Mouse (Mus musculus) forebrain, embryonic 12.5 days (tissue): ENCODE results near the gene Phc1. TPM values are rescaled to one million over a fixed set of nuclear protein-coding genes. Genes with fewer than 3 reads are reported as not detected.
A peak's percentile ranks its signal among the peaks of the same experiment; 100 is the strongest.
"Not testable (repeated sequence)": the region's sequence is repeated elsewhere in the genome, so short reads cannot be mapped to it uniquely, and the experiment has no call there.

Source experiments
- ATAC-seq: fragments of 200-750 bp; cut with Nextera tagmentation; 2 replicates; pipeline ENCODE4 v1.8.0; 2017; ENCODE audit warnings: moderate TSS enrichment; ENCODE audit not compliant: low FRiP score
- H3K27ac ChIP-seq: fragments of 300-500 bp; sonication (generic); 2 replicates; pipeline ENCODE4 v1.5.1; 2016; ENCODE audit warnings: mild to moderate bottlenecking
- H3K27me3 ChIP-seq: fragments of 300-500 bp; sonication (generic); 2 replicates; pipeline ENCODE4 v1.6.1; 2016; ENCODE audit warnings: mild to moderate bottlenecking
- H3K36me3 ChIP-seq: fragments of 300-500 bp; sonication (generic); replicated peaks from 2 replicates; pipeline ENCODE4 v1.6.1; 2016; ENCODE audit warnings: mild to moderate bottlenecking
- H3K4me1 ChIP-seq: fragments of 300-500 bp; sonication (generic); 2 replicates; pipeline ENCODE4 v1.6.1; 2016
- H3K4me2 ChIP-seq: fragments of 300-500 bp; sonication (generic); 2 replicates; pipeline ENCODE4 v1.6.1; 2016; ENCODE audit warnings: mild to moderate bottlenecking, moderate library complexity
- H3K4me3 ChIP-seq: fragments of 300-500 bp; sonication (generic); replicated peaks from 2 replicates; pipeline ENCODE4 v1.5.1; 2016; ENCODE audit warnings: mild to moderate bottlenecking
- H3K9ac ChIP-seq: fragments of 300-500 bp; sonication (generic); 2 replicates; pipeline ENCODE4 v1.6.1; 2016; ENCODE audit warnings: mild to moderate bottlenecking
- H3K9me3 ChIP-seq: fragments of 300-500 bp; sonication (generic); 2 replicates; pipeline ENCODE4 v1.6.1; 2016
- WGBS: fragments of 180-500 bp; shearing (Covaris S2); methylation state at CpG from one replicate; pipeline ENCODE4 v1.1.7; 2016; 5-methylcytosine and 5-hydroxymethylcytosine counted together
- polyA plus RNA-seq: library from polyadenylated mRNA; unstranded; fragments of >200 nt; fragmentation: Nextera tagmentation; extraction: Ambion mirVana; gene quantifications from 2 replicates; pipeline ENCODE4 v1.2.1, GENCODE M21; 2016

Gene Phc1
- polyA plus RNA-seq, 1 experiment from 2014 or later = 34.4 TPM

DNA sequence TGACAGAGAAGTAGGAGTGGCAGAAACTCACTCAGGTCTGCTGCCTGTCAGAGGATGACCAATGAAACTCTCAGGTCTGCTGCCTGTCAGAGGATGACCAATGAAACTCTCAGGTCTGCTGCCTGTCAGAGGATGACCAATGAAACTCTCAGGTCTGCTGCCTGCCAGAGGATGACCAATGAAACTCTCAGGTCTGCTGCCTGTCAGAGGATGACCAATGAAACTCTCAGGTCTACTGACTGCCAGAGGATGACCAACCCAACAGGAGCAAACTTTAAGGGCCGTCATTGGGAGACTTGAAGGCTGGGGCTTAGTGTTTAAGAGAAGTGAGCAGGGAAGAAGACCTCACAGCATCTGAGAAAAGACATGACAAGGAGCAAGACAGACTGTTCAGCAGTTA lies 7.0 kb upstream of the Phc1 start:
- H3K4me3 ChIP-seq, H3K27me3 ChIP-seq, H3K36me3 ChIP-seq, ATAC-seq, H3K4me2 ChIP-seq, H3K4me1 ChIP-seq, H3K9ac ChIP-seq, H3K27ac ChIP-seq, H3K9me3 ChIP-seq: not testable (repeated sequence)
- 71% methylated on average over 1 of the region's 1 CpGs for WGBS

DNA sequence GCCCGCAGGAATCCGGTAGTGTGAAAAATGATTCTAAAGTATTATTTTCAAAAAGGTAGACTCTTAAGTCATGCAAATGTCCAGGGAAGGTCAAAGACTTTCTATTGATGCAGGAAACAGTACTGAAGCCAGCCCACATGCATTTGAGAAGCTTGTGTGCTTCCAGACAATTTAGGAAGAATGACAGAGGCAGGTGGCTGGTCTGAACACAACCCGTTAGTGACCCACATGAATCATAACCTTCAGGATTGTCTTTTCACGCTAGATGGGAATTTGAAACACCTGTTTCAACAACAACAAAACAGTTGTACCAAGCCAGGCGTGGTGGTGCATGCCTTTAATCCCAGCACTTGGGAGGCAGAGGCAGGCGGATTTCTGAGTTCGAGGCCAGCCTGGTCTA lies 6.0 kb upstream of the Phc1 start:
- Histone ChIP-seq H3K4me2 (no peak overlapping the region), H3K9me3 (no peaks in the 10 kb centered on the region), H3K4me3 (no peak overlapping the region), H3K27me3 (no peaks in the 10 kb centered on the region), H3K36me3 (no peaks in the 10 kb centered on the region), H3K27ac (no peak overlapping the region), H3K9ac (no peak overlapping the region), H3K4me1 (peaks cover 5% of the 10 kb centered on the region; the same call in 1 of the 2 replicates)
- no peak for ATAC-seq
- WGBS = 77% methylated on average over 7 of the region's 7 CpGs

DNA sequence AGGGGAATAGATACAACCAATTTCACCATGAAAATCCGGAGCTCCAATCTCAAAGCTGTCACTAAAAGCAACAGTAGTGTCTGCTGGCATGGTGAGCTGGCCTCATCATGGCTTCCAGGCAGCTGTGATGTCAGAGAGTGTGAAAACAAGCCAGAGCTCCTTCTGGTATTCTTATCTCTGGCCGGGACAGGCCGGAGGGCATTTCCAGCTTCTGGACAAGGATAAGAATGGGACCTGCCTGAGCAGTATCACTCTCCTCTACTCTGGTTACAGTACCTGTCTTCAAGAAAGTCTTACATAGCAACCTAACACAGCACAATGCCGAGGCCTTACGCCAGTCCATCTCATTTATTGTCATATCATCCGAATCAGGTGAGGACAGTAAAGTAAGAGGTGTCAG lies 5.4 kb upstream of the Phc1 start:
- no peaks in the 10 kb centered on the region for H3K27me3 ChIP-seq
- no peaks in the 10 kb centered on the region for H3K36me3 ChIP-seq
- no peak overlapping the region for H3K4me3 ChIP-seq
- H3K27ac ChIP-seq = no peak overlapping the region
- H3K4me2 ChIP-seq = no peak overlapping the region
- H3K9me3 ChIP-seq = no peaks in the 10 kb centered on the region
- peaks cover 9% of the 10 kb centered on the region for H3K4me1 ChIP-seq
- no peak overlapping the region for H3K9ac ChIP-seq
- ATAC-seq = no peak
- WGBS = 89% methylated on average over 6 of the region's 6 CpGs

DNA sequence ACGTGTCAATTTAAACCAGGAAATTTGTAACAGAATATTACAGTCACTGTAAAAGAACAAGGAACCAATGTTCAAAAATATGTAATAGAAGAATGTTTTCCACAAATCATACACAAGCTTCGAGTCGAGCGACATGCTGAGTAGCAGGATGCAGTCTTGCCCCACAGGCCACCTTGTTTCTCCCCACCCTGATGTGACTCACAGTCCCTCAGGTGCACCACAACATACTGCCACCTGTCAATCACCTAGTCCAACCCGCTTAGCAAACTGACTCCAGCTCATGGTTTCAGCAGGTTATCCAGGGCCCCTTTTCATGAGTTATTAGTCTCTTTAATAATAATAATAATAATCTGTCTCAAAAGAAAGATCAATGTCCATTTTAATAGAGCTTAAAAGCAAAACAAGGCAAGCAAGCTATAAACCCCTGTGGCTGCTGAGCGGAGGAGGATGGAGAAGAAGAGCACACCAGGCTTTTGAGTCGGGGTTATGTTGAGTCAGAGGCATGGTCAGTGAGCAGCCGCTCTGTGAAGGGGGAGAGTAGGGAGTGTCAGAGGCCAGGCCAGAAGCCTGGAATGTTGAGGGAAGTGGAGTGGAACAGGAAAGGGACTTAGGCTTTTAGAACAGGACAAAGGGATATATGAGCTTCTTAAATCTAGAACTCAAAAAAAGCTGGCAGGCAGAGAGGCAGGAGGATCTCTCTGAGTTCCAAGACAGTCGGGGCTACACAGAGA lies 4.2 kb upstream of the Phc1 start:
- H3K4me2 ChIP-seq = no peak overlapping the region
- 52% methylated on average over 9 of the region's 9 CpGs for WGBS
- no peaks in the 10 kb centered on the region for H3K27me3 ChIP-seq
- H3K4me1 ChIP-seq = peaks cover 12% of the 10 kb centered on the region
- H3K9me3 ChIP-seq = no peaks in the 10 kb centered on the region
- no peak overlapping the region for H3K9ac ChIP-seq
- no peak overlapping the region for H3K27ac ChIP-seq
- no peak for ATAC-seq
- H3K36me3 ChIP-seq = no peaks in the 10 kb centered on the region
- no peak overlapping the region for H3K4me3 ChIP-seq

DNA sequence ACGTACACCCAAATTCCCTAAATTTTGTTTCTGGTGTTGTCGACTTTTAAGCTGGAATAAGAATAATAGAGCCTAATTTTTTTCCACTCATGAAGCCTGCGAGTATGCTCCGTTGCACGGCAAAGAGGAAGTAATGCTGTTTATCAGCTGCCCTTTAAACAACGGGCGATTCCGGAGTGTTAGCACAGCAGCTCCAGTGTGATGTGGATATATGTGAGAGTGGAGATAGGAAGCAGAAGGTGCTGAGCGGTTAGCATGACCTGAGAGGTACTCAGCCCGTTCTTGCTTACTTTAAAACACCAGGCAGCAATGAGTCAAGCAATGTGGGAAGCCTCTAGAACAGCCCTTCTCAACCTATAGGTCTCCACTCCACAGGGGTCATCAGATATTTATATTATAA lies 3.4 kb upstream of the Phc1 start:
- H3K4me1 ChIP-seq = peaks cover 14% of the 10 kb centered on the region
- H3K4me3 ChIP-seq = no peak overlapping the region
- no peaks in the 10 kb centered on the region for H3K9me3 ChIP-seq
- no peak for ATAC-seq
- H3K36me3 ChIP-seq = no peaks in the 10 kb centered on the region
- 66% methylated on average over 10 of the region's 10 CpGs for WGBS
- H3K27ac ChIP-seq = no peak overlapping the region
- no peak overlapping the region for H3K9ac ChIP-seq
- no peaks in the 10 kb centered on the region for H3K27me3 ChIP-seq
- H3K4me2 ChIP-seq = no peak overlapping the region

DNA sequence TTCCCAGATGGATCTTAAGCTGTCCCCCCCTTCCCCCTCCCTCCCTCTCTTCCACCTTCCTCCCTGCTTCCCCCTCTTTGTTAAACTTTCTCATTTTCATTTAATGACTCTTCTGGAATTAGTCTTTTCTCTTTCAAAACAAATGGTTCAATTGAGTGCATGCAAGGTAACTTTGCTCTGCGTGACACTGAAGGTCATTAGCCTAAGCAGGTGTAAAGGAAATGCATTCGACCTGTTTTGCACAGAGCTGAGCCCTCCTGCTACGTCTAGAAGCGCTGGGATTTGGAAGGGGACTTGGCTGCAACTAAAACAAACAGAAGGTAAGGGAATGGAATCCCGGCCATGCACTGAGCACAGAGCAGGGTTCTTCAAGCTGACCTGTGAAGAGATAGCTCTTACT lies 1.8 kb upstream of the Phc1 start:
- WGBS = 17% methylated on average over 5 of the region's 5 CpGs
- Histone ChIP-seq H3K9me3 (no peaks in the 10 kb centered on the region), H3K27me3 (no peaks in the 10 kb centered on the region), H3K4me3 (no peak overlapping the region), H3K9ac (no peak overlapping the region), H3K4me1 (peaks cover 28% of the 10 kb centered on the region), H3K4me2 (no peak overlapping the region), H3K36me3 (no peaks in the 10 kb centered on the region), H3K27ac (no peak overlapping the region)
- ATAC-seq = no peak

DNA sequence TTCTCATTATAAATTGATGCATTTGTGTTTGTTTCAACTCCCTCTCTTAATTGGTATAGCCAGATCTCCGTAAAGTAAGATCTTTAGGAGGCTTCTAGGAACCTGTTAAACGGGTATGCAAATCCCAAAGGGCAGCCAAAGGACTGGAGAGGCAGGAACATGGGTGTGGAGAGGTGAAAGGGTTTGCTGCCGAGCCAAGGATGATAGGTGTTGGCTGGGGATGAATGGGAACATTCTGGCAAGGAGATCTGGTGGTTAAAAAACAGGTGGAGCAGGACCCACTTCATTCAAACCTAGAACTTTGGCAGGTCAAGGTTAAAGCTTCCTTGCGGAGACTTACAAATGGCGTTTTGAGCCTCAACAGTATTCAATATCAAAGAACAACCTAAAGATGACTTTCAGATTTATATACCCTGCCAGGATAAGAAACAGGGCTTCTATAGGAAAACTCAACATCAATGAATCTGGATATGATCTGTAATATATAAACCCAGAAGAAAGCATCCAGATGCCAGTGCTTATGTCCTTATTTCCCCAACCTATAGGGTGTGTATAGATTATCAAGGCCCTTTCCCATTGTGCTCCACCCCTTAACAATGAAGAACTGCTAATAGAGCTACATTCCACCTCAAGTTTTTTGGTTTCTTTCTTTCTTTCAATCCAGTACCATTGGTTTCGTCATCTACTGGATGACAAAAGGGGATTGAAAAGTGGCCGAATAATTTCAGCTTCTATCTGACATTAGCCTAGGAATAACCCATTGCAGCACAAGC lies 863 bp upstream of the Phc1 start:
- peak overlapping the region; percentile 89; the same call in 1 of the 2 replicates for H3K9ac ChIP-seq
- peak overlapping the region; percentile 98 for H3K27ac ChIP-seq
- WGBS = 36% methylated on average over 7 of the region's 7 CpGs
- peak overlapping the region; percentile 83; the same call in 1 of the 2 replicates for H3K4me3 ChIP-seq
- peaks cover 2% of the 10 kb centered on the region; the same call in 1 of the 2 replicates for H3K36me3 ChIP-seq
- peak overlapping the region; percentile 66 for H3K4me2 ChIP-seq
- no peaks in the 10 kb centered on the region for H3K27me3 ChIP-seq
- no peak for ATAC-seq
- H3K4me1 ChIP-seq = peaks cover 30% of the 10 kb centered on the region
- H3K9me3 ChIP-seq = no peaks in the 10 kb centered on the region

DNA sequence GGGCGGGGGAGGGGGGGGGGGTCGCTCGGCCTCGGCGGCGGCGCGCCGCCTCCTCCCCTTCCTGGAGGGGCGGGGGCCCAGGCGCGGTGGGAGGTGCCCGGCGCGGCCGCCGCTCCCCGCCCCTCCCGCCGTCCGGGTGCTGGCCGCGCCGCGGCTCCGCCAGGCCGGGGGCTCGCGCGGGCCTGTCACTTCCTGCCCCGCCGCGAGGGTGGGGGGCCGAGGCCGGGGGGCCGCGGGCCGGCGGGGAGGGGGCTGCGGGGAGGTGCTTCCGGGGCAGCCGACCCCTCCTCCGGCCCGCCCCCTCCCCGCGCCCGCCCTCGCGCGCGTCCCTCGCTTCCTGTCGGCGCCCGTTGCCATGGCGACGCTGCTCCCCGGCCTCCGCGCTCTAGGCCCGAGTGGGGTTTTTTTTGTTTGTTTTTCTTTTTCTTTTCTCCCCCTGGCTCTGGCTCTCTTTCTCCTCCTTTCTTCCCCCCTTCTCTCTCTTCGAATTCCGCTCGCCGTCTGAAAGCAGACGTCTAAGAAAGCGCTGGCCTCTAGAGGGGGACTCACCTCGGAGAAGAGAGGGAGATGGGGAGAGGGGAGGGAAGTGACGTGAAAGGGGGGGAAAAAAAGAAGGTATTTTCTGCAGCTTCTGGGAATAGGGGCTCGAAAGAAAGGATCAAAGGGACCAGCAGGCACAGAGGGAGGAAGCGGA lies 566 bp downstream of the Phc1 start:
- under 1% methylated on average over 20 of the region's 71 CpGs for WGBS
- Histone ChIP-seq H3K4me3 (peak overlapping the region; percentile 83), H3K4me2 (peak overlapping the region; percentile 66), H3K27ac (peak overlapping the region; percentile 98), H3K36me3 (peaks cover 8% of the 10 kb centered on the region), H3K9me3 (no peaks in the 10 kb centered on the region), H3K27me3 (no peaks in the 10 kb centered on the region), H3K9ac (peak overlapping the region; percentile 89), H3K4me1 (peaks cover 27% of the 10 kb centered on the region)
- ATAC-seq = peak; percentile 90

DNA sequence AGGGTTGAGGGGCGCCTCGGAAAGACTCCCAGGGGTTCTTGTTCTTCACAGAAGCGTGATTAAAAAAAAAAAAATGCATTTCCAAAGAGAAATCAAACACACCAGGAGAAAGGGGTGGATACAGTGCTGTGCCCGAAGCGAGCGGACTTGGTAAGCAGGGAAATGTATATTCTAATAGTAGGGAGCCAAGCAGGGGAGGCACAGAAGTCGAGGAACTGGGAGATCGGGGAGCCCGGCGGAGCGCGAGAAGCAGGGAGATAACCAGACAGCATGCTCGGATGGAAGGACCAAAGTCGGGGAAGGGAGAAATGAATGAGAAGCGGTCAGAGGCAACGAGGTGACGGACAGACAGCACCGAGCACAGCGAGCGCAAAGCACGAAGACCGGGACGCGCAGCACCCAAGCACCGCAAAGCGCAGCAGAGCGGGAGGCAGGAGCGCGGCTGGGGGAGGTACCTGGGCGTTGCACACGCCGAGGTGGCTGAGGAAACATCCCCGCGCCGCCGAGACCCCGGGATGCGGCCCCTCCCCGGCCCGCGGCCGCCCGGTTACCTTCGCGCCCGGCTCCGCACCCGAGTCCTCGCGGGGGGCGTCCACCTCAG lies 1.2 kb downstream of the Phc1 start:
- no peaks in the 10 kb centered on the region for H3K9me3 ChIP-seq
- peaks cover 25% of the 10 kb centered on the region for H3K4me1 ChIP-seq
- H3K27me3 ChIP-seq = no peaks in the 10 kb centered on the region
- peak; percentile 79 for ATAC-seq
- under 1% methylated on average over 30 of the region's 51 CpGs for WGBS
- H3K4me2 ChIP-seq = peak overlapping the region; percentile 66
- peaks cover 14% of the 10 kb centered on the region for H3K36me3 ChIP-seq
- peak overlapping the region; percentile 89 for H3K9ac ChIP-seq
- peak overlapping the region; percentile 83 for H3K4me3 ChIP-seq
- peak overlapping the region; percentile 98 for H3K27ac ChIP-seq

DNA sequence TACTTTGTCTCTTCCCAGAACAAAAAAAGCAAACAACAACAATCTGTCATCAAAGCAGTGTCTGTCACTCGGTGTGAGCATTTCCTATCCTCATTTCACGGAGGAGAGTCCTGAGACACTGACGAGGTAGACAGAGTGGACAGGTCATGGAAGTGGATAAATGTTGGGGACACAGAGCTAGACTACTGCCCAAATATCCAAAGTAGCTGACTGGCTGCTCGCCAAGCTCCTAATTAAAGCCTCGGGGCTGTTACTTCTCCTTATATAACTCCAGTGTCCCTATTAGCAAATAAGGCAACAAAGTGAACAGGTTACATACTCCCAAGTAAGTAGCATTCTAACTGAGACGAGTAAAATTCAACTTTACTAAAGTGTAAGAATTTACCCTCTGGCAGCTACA lies 2.8 kb downstream of the Phc1 start:
- Histone ChIP-seq H3K9me3 (no peaks in the 10 kb centered on the region), H3K4me2 (no peak overlapping the region), H3K9ac (no peak overlapping the region), H3K36me3 (peaks cover 30% of the 10 kb centered on the region), H3K27me3 (no peaks in the 10 kb centered on the region), H3K27ac (no peak overlapping the region), H3K4me1 (peaks cover 25% of the 10 kb centered on the region), H3K4me3 (no peak overlapping the region)
- ATAC-seq = no peak
- WGBS = 47% methylated on average over 6 of the region's 6 CpGs

DNA sequence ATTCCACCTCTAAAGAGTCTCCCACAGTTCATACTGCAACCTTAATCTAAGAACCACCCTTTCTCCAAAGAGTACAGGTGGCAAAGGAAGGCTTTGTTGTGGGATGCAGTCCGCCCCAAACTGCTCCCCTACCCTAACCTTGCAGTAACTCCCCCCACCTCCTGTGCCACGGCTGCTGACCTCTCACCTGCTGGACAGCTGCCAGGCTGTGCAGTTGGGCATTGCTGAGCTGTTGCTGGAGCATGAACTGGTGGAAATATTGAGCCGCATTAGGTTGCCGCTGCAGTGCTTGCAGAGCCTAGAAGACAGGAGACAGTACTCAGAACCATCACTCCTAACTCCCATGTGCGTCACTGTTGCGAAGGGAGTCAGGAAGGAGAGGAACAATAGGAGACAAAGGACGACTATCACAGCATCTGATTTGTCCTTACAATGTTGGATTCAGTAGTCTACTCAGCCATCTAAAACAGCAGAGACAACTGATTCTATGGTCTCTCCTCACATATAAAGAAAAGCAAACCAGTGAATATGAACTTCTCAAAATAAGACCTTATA lies 5.5 kb downstream of the Phc1 start:
- 86% methylated on average over 7 of the region's 7 CpGs for WGBS
- Histone ChIP-seq H3K27ac (no peak overlapping the region), H3K9me3 (no peaks in the 10 kb centered on the region), H3K4me2 (no peak overlapping the region), H3K4me3 (no peak overlapping the region), H3K27me3 (no peaks in the 10 kb centered on the region), H3K9ac (no peak overlapping the region), H3K36me3 (peaks cover 47% of the 10 kb centered on the region), H3K4me1 (peaks cover 18% of the 10 kb centered on the region)
- no peak for ATAC-seq

DNA sequence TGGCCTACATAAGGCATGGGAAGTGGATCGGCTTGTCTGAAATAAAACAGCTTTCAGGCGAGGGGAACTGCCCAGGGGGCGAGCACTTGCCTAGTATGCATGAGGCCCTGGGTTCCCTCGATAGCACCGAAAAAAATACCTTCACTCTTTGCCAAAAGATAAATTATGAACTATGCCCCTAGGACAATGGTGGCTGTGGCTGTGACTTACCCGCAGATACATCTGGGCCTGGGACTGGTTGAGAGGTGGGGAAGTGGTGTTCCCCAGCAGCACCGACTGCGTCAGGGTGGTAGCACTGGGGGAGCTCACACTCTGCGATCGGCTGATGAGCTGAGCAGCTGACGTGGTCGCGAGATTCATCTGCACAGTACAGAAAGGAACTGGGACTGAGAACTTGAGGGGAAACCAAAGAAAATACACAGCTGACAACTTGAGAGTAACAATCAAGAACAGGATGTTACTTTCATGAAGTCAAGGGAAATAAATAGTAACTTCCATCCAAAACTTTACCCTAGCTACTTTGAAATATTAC lies 7.2 kb downstream of the Phc1 start:
- 94% methylated on average over 13 of the region's 13 CpGs for WGBS
- Histone ChIP-seq H3K36me3 (peaks cover 59% of the 10 kb centered on the region), H3K9ac (no peak overlapping the region), H3K27ac (no peak overlapping the region), H3K9me3 (no peaks in the 10 kb centered on the region), H3K4me2 (no peak overlapping the region), H3K4me1 (peaks cover 11% of the 10 kb centered on the region), H3K4me3 (no peak overlapping the region), H3K27me3 (no peaks in the 10 kb centered on the region)
- no peak for ATAC-seq
